In genomic region chr4:130081345-130082190, GRCm38 (mm10) we compare ENCODE assay signal across 8 mouse cellular contexts. TPM values are rescaled to one million over a fixed set of nuclear protein-coding genes. Genes with fewer than 3 reads are reported as not detected.
DNase-seq lines count a peak whose midpoint lies in the region; ATAC-seq lines count a peak whose summit lies in the region.

No protein-coding gene starts in this region.

- no peaks in the 10 kb centered on the region for H3K36me3 ChIP-seq in heart, embryonic 12.5 days
- no peaks in the 10 kb centered on the region for H3K36me3 ChIP-seq in forebrain, embryonic 14.5 days (ENCODE audit: control insufficient read depth, insufficient read depth, low read length)
- H3K36me3 ChIP-seq in neural tube, embryonic 15.5 days, result no peaks in the 10 kb centered on the region

- ATAC-seq in heart, embryonic 12.5 days (ENCODE audit: insufficient number of reproducible peaks, low FRiP score), result no peak
- ATAC-seq in forebrain, embryonic 14.5 days, result peak; percentile 69
- ATAC-seq in neural tube, embryonic 15.5 days (ENCODE audit: low FRiP score), result peak; percentile 78
- ATAC-seq in erythroblast, adult 5-6 weeks (replicated peaks; ENCODE audit: low FRiP score, poor library complexity, severe bottlenecking), result no peak

- H3K9ac ChIP-seq in heart, embryonic 12.5 days, result no peak overlapping the region; the same call in 1 of the 2 replicates
- no peak overlapping the region for H3K9ac ChIP-seq in forebrain, embryonic 14.5 days (ENCODE audit: low read length)
- H3K9ac ChIP-seq in neural tube, embryonic 15.5 days (replicated peaks), result no peak overlapping the region

- intact Hi-C loops in heart, postnatal 10 days (cut with DNase I), result loop anchor here (10.0 kb wide), 1 partner anchor 377 kb away; no protein-coding TSS in a partner anchor

- H3K27ac ChIP-seq in heart, embryonic 12.5 days (ENCODE audit: poor library complexity, severe bottlenecking), result no peak overlapping the region
- peak overlapping the region; percentile 39; the same call in 1 of the 2 replicates for H3K27ac ChIP-seq in forebrain, embryonic 14.5 days (ENCODE audit: low read depth, low read length)
- H3K27ac ChIP-seq in neural tube, embryonic 15.5 days (replicated peaks), result peak overlapping the region; percentile 41; the same call in 1 of the 2 replicates

- H3K4me1 ChIP-seq in heart, embryonic 12.5 days (replicated peaks), result peaks cover 21% of the 10 kb centered on the region
- H3K4me1 ChIP-seq in forebrain, embryonic 14.5 days (ENCODE audit: control insufficient read depth, insufficient read depth, low read length), result peaks cover 28% of the 10 kb centered on the region
- H3K4me1 ChIP-seq in neural tube, embryonic 15.5 days, result peaks cover 38% of the 10 kb centered on the region

- WGBS in heart, embryonic 12.5 days, result 59% methylated on average over 19 of the region's 19 CpGs
- WGBS in forebrain, embryonic 14.5 days, result 55% methylated on average over 19 of the region's 19 CpGs
- 74% methylated on average over 19 of the region's 19 CpGs for WGBS in neural tube, embryonic 15.5 days

- no peaks in the 10 kb centered on the region for H3K9me3 ChIP-seq in heart, embryonic 12.5 days (replicated peaks)
- no peaks in the 10 kb centered on the region for H3K9me3 ChIP-seq in forebrain, embryonic 14.5 days (replicated peaks; ENCODE audit: control insufficient read depth, low read length)
- no peaks in the 10 kb centered on the region for H3K9me3 ChIP-seq in neural tube, embryonic 15.5 days (replicated peaks)

- peak; percentile 96 for DNase-seq in heart, adult 11 months
- DNase-seq in adrenal gland, adult 18-20 months (ENCODE audit: low spot score in 2 of 2), result peak; percentile 39 to 61
- DNase-seq in forebrain, embryonic 14.5 days (ENCODE audit: low spot score), result peak; percentile 83
- peak; percentile 89 for DNase-seq in heart, postnatal 10 days
- DNase-seq in layer of hippocampus, postnatal 25 days (ENCODE audit: extremely low spot score in 1 of 2, low spot score in 1 of 2), result peak; percentile 51 to 69

- H3K4me3 ChIP-seq in heart, embryonic 12.5 days, result no peak overlapping the region
- H3K4me3 ChIP-seq in forebrain, embryonic 14.5 days (ENCODE audit: low read depth, low read length), result no peak overlapping the region
- H3K4me3 ChIP-seq in neural tube, embryonic 15.5 days (replicated peaks), result no peak overlapping the region

- no peak overlapping the region for H3K4me2 ChIP-seq in heart, embryonic 12.5 days
- H3K4me2 ChIP-seq in forebrain, embryonic 14.5 days (ENCODE audit: low read length), result no peak overlapping the region
- no peak overlapping the region for H3K4me2 ChIP-seq in neural tube, embryonic 15.5 days

- H3K27me3 ChIP-seq in heart, embryonic 12.5 days (replicated peaks), result peaks cover 83% of the 10 kb centered on the region
- H3K27me3 ChIP-seq in forebrain, embryonic 14.5 days (replicated peaks; ENCODE audit: control insufficient read depth, insufficient read depth, low read length), result no peaks in the 10 kb centered on the region
- peaks cover 8% of the 10 kb centered on the region; the same call in 1 of the 2 replicates for H3K27me3 ChIP-seq in neural tube, embryonic 15.5 days (replicated peaks)

RNA-seq across cellular contexts. Expression of gene Pef1, which starts 20.8 kb away (rescaled TPM):
- polyA plus RNA-seq in heart, embryonic 12.5 days (2016; fragmentation: Nextera tagmentation; extraction: Ambion mirVana), result 54.3 and 58.3 TPM in 2 replicates
- total RNA-seq in adrenal gland, adult 18-20 months (2021), result 10 to 100 TPM; 74.1 to 79.0 TPM
- 88.6 and 91.9 TPM in 2 replicates for polyA plus RNA-seq in forebrain, embryonic 14.5 days (2014; fragmentation: Nextera tagmentation; extraction: Ambion mirVana)
- total RNA-seq in heart, postnatal 10 days (2021), result 10 to 100 TPM; 39.4 to 39.9 TPM
- total RNA-seq in layer of hippocampus, postnatal 25 days (2021), result 10 to 100 TPM; 58.5 to 66.3 TPM
- 65.6 and 69.7 TPM in 2 replicates for polyA plus RNA-seq in neural tube, embryonic 15.5 days (2015; fragmentation: Nextera tagmentation; extraction: Ambion mirVana)
- 43.0 and 50.8 TPM in 2 replicates for total RNA-seq in erythroblast, adult 5-6 weeks (2015; ENCODE audit: low replicate concordance)
- total RNA-seq in erythroblast, adult 5-6 weeks (2017; ENCODE audit: low replicate concordance), result 14.6 and 29.5 TPM in 2 replicates

RNA-seq across cellular contexts. Expression of gene Col16a1, which starts 33.9 kb away (rescaled TPM):
- polyA plus RNA-seq in heart, embryonic 12.5 days (2016; fragmentation: Nextera tagmentation; extraction: Ambion mirVana), result 35.8 and 37.9 TPM in 2 replicates
- total RNA-seq in adrenal gland, adult 18-20 months (2021), result 10 to 100 TPM; 13.2 to 14.7 TPM
- 4.0 and 5.7 TPM in 2 replicates for polyA plus RNA-seq in forebrain, embryonic 14.5 days (2014; fragmentation: Nextera tagmentation; extraction: Ambion mirVana)
- 10 to 100 TPM; 24.6 to 25.4 TPM for total RNA-seq in heart, postnatal 10 days (2021)
- total RNA-seq in layer of hippocampus, postnatal 25 days (2021), result 10 to 100 TPM in 1 of 2 experiments, 1 to 10 TPM in 1; 8.8 to 10.5 TPM
- polyA plus RNA-seq in neural tube, embryonic 15.5 days (2015; fragmentation: Nextera tagmentation; extraction: Ambion mirVana), result 24.5 and 25.8 TPM in 2 replicates
- total RNA-seq in erythroblast, adult 5-6 weeks (2015; ENCODE audit: low replicate concordance), result not detected in 2 replicates
- 0.14 TPM in 1 of 2 replicates, not detected in the other for total RNA-seq in erythroblast, adult 5-6 weeks (2017; ENCODE audit: low replicate concordance)

RNA-seq across cellular contexts. Expression of gene Hcrtr1, which starts 57.6 kb away (rescaled TPM):
- not detected in 2 replicates for polyA plus RNA-seq in heart, embryonic 12.5 days (2016; fragmentation: Nextera tagmentation; extraction: Ambion mirVana)
- total RNA-seq in adrenal gland, adult 18-20 months (2021), result under 1 TPM; 0.46 to 0.77 TPM
- polyA plus RNA-seq in forebrain, embryonic 14.5 days (2014; fragmentation: Nextera tagmentation; extraction: Ambion mirVana), result 0.13 and 0.48 TPM in 2 replicates
- total RNA-seq in heart, postnatal 10 days (2021), result not detected
- 1 to 10 TPM; 3.2 to 4.5 TPM for total RNA-seq in layer of hippocampus, postnatal 25 days (2021)
- 3.7 and 3.9 TPM in 2 replicates for polyA plus RNA-seq in neural tube, embryonic 15.5 days (2015; fragmentation: Nextera tagmentation; extraction: Ambion mirVana)
- not detected in 2 replicates for total RNA-seq in erythroblast, adult 5-6 weeks (2015; ENCODE audit: low replicate concordance)
- total RNA-seq in erythroblast, adult 5-6 weeks (2017; ENCODE audit: low replicate concordance), result not detected in 2 replicates

Comparison
In these comparisons a context has a peak if more than half of its experiments do, and no peak if none do; other contexts are left out.
1. ATAC-seq: peak in forebrain, embryonic 14.5 days (single experiment) and neural tube, embryonic 15.5 days (single experiment); none in heart, embryonic 12.5 days (single experiment) and erythroblast, adult 5-6 weeks (single experiment).
2. RNA of gene Col16a1, which starts 33.9 kb away (total RNA-seq): 24.6 to 25.4 TPM in heart, postnatal 10 days, 13.2 to 14.7 TPM in adrenal gland, adult 18-20 months and 8.8 to 10.5 TPM in layer of hippocampus, postnatal 25 days; 0.14 TPM in erythroblast, adult 5-6 weeks; every median in the first group is over 4 times any median in the second.
3. Peak in every context shown above with its lines, with median percentiles within 50 percentile points of each other: DNase-seq.